Mouse (Mus musculus): ENCODE measurements around the gene Col5a1.

DNA sequence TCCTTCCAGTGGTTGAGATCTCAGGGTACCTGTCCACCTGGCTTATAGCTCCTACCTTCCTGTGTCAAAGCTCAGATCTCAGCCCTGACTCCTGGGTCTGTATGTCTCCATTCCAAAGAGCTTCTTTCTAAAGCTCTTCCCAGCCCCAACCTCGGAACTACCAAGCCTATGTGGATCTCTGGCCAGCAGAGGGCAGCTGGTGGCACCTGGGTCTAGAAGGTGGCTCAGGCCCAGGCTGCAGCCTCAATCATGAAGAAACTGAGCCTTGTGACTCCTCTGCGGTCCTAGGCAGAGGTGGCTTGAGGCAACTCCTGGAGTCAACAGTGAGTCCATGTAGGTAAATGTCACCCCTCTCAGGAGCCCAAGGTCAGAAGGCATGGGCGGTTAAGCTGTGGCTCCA is 97.7 kb downstream of the Col5a1 start:
- TF ChIP-seq TAL1 (conservative IDR thresholded peaks at IDR 0.05; ENCODE audit: low read depth, low read length) (no peak), CTCF (IDR thresholded peaks at IDR 0.05; ENCODE audit: low read depth, low read length) (no peak; the same call in 1 of the 2 replicates), GATA1 (IDR thresholded peaks at IDR 0.05; ENCODE audit: borderline replicate concordance, low read length) (no peak)
